Mouse (Mus musculus): ENCODE results near the gene Rora.

Rora gene

DNA sequence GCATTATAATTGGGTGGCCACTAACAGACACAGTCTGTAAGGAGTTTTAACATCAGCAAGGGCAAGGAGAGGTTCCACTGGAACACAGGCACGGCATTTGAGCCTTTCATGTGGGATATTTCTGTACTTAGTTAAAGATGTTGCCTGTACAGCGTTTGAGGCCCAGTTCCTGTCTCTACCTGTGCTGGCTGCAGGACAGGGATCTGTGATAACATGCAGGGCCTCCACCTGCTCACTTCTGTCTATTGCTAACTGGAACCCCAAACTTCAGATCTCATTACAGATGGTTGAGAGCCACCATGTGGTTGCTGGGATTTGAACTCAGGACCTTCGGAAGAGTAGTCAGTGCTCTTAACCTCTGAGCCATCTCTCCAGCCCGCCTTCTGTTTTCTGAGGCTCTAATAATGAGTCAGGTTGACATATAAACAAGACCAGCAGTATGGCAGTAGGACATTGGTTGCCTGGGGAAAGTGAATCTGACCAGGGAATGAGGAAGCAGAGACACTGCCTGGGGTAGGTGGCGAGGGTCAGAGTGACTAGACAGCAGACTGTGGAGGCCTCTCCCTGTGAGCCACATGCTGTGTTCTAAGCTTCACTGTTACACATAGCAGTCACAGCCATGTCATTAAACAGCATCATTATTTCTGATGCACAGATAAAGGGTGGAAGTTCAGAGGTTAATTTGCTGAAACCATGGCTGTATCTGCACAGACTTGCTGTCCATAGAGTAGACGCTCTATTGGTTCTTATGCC lies 333.9 kb downstream of the Rora start:
- Histone ChIP-seq H3K27me3 (ENCODE audit: insufficient read depth, low read length) (no peaks in the 10 kb centered on the region), H3K9me3 (ENCODE audit: low read length) (no peaks in the 10 kb centered on the region), H3K36me3 (ENCODE audit: insufficient read depth, low read length) (no peaks in the 10 kb centered on the region), H3K4me3 (replicated peaks; ENCODE audit: low read length) (no peak overlapping the region), H3K4me1 (replicated peaks; ENCODE audit: low read depth, low read length) (peaks cover 17% of the 10 kb centered on the region)
- TF ChIP-seq POU5F1 (IDR thresholded peaks at IDR 0.05; ENCODE audit: borderline replicate concordance, low read length) (no peak), CTCF (conservative IDR thresholded peaks at IDR 0.05; ENCODE audit: low read length) (no peak), NANOG (IDR thresholded peaks at IDR 0.05; ENCODE audit: borderline replicate concordance, low read length) (no peak)

GRCm38 (mm10) chr9:68988162-68988911 lies 334.8 kb downstream of the Rora start:
- Histone ChIP-seq H3K36me3 (ENCODE audit: insufficient read depth, low read length) (no peaks in the 10 kb centered on the region), H3K4me1 (replicated peaks; ENCODE audit: low read depth, low read length) (peaks cover 17% of the 10 kb centered on the region), H3K4me3 (replicated peaks; ENCODE audit: low read length) (no peak overlapping the region), H3K9me3 (ENCODE audit: low read length) (no peaks in the 10 kb centered on the region), H3K27me3 (ENCODE audit: insufficient read depth, low read length) (no peaks in the 10 kb centered on the region)
- TF ChIP-seq CTCF (conservative IDR thresholded peaks at IDR 0.05; ENCODE audit: low read length): no peak
- TF ChIP-seq NANOG (IDR thresholded peaks at IDR 0.05; ENCODE audit: borderline replicate concordance, low read length): no peak
- no peak for TF ChIP-seq POU5F1 (IDR thresholded peaks at IDR 0.05; ENCODE audit: borderline replicate concordance, low read length)

DNA sequence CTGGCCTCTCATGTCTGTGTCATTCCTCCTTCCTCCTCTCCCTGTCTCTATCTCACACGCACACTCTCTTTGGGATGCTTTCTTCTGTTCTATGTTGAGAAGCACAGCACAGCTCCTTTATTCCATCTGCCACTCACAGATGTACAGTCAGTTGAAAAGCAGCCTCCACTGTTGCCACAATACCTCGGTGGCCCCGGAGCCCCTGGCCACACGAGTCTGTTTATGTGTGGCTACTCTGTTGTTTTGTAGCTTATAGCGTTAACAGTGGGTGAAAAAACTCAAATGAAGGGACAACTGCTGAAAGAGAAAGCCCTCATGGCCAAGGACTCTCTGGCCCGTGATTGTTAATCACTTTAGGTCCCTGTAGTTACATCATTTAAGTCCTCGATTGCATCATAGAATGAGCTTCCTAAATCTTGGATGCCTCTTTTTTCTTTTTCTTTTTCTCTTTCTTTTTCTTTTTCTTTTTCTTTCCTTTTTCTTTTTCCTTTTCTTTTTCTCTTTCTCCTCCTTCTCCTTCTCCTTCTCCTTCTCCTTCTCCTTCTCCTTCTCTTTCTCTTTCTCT lies 336.4 kb downstream of the Rora start:
- Histone ChIP-seq H3K36me3 (ENCODE audit: insufficient read depth, low read length) (no peaks in the 10 kb centered on the region), H3K4me3 (replicated peaks; ENCODE audit: low read length) (no peak overlapping the region), H3K9me3 (ENCODE audit: low read length) (no peaks in the 10 kb centered on the region), H3K27me3 (ENCODE audit: insufficient read depth, low read length) (0 out of 2 replicates have a peak, but pooled peaks cover 3% of the 10 kb centered on the region), H3K4me1 (replicated peaks; ENCODE audit: low read depth, low read length) (peaks cover 16% of the 10 kb centered on the region)
- TF ChIP-seq CTCF (conservative IDR thresholded peaks at IDR 0.05; ENCODE audit: low read length) (no peak), NANOG (IDR thresholded peaks at IDR 0.05; ENCODE audit: borderline replicate concordance, low read length) (no peak), POU5F1 (IDR thresholded peaks at IDR 0.05; ENCODE audit: borderline replicate concordance, low read length) (no peak)

DNA sequence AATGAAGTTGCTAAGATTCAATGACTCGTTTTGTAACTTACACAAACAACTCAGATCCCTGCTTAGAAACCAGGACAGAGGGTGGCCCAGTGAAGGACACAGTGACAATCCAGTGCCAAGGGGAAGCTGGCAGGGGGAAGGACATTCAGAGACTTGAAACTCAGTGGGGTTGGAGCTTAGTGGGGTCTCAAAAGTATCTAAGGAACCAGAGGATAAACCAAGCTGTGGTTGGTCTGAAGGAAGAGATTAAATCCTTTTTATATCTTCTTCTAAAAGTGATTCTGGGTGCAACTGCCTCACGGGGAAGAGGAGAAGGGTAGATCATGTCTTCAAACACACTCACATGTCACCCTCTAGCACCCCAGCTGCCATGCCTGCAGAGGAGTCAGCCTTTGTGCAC lies 340.3 kb downstream of the Rora start:
- peaks cover 6% of the 10 kb centered on the region; the same call in 1 of the 2 replicates for H3K4me1 ChIP-seq (replicated peaks; ENCODE audit: low read depth, low read length)
- H3K27me3 ChIP-seq (ENCODE audit: insufficient read depth, low read length): 0 out of 2 replicates have a peak, but pooled peaks cover 3% of the 10 kb centered on the region
- no peak overlapping the region for H3K4me3 ChIP-seq (replicated peaks; ENCODE audit: low read length)
- no peaks in the 10 kb centered on the region for H3K36me3 ChIP-seq (ENCODE audit: insufficient read depth, low read length)
- H3K9me3 ChIP-seq (ENCODE audit: low read length): peaks cover 7% of the 10 kb centered on the region; the same call in 1 of the 2 replicates
- TF ChIP-seq NANOG (IDR thresholded peaks at IDR 0.05; ENCODE audit: borderline replicate concordance, low read length) (no peak), CTCF (conservative IDR thresholded peaks at IDR 0.05; ENCODE audit: low read length) (no peak), POU5F1 (IDR thresholded peaks at IDR 0.05; ENCODE audit: borderline replicate concordance, low read length) (no peak)

- Histone ChIP-seq H3K36me3 (ENCODE audit: insufficient read depth, low read length) (no peaks in the 10 kb centered on the region), H3K4me3 (replicated peaks; ENCODE audit: low read length) (no peak overlapping the region), H3K27me3 (ENCODE audit: insufficient read depth, low read length) (0 out of 2 replicates have a peak, but pooled peaks cover 3% of the 10 kb centered on the region), H3K9me3 (ENCODE audit: low read length) (peaks cover 7% of the 10 kb centered on the region; the same call in 1 of the 2 replicates), H3K4me1 (replicated peaks; ENCODE audit: low read depth, low read length) (no peaks in the 10 kb centered on the region)
- TF ChIP-seq CTCF (conservative IDR thresholded peaks at IDR 0.05; ENCODE audit: low read length) (no peak), POU5F1 (IDR thresholded peaks at IDR 0.05; ENCODE audit: borderline replicate concordance, low read length) (no peak), NANOG (IDR thresholded peaks at IDR 0.05; ENCODE audit: borderline replicate concordance, low read length) (no peak)
Measured at GRCm38 (mm10) chr9:68998961-68999360, 345.4 kb downstream of the Rora start.

DNA sequence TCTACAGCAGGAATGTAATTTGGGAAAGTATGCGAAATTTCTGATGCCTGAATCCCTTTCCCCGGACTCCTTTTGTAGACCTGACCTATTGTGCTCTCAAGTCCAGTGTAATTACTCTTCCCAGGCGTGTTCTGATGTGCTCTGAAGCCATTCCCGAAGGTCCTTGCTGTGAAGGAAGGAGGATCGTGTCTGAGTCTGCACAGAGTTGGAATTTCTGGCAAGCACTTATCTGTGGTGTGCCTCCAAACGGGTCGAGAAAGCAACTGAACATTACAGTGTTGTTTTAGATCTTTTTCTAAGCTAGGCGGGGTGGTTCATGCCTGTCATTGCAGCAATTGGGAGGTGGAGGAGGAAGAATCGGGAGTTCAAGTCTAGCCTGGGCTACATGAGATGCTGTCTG lies 350.9 kb downstream of the Rora start:
- Histone ChIP-seq H3K36me3 (ENCODE audit: insufficient read depth, low read length) (no peaks in the 10 kb centered on the region), H3K27me3 (ENCODE audit: insufficient read depth, low read length) (no peaks in the 10 kb centered on the region), H3K4me1 (replicated peaks; ENCODE audit: low read depth, low read length) (no peaks in the 10 kb centered on the region), H3K4me3 (replicated peaks; ENCODE audit: low read length) (no peak overlapping the region), H3K9me3 (ENCODE audit: low read length) (no peaks in the 10 kb centered on the region)
- TF ChIP-seq POU5F1 (IDR thresholded peaks at IDR 0.05; ENCODE audit: borderline replicate concordance, low read length) (no peak), NANOG (IDR thresholded peaks at IDR 0.05; ENCODE audit: borderline replicate concordance, low read length) (no peak), CTCF (conservative IDR thresholded peaks at IDR 0.05; ENCODE audit: low read length) (no peak)

GRCm38 (mm10) chr9:69006666-69007065 lies 353.1 kb downstream of the Rora start:
- no peaks in the 10 kb centered on the region for H3K4me1 ChIP-seq (replicated peaks; ENCODE audit: low read depth, low read length)
- H3K4me3 ChIP-seq (replicated peaks; ENCODE audit: low read length): no peak overlapping the region
- TF ChIP-seq NANOG (IDR thresholded peaks at IDR 0.05; ENCODE audit: borderline replicate concordance, low read length): no peak
- no peak for TF ChIP-seq POU5F1 (IDR thresholded peaks at IDR 0.05; ENCODE audit: borderline replicate concordance, low read length)
- TF ChIP-seq CTCF (conservative IDR thresholded peaks at IDR 0.05; ENCODE audit: low read length): no peak

GRCm38 (mm10) chr9:69008706-69009105 lies 355.1 kb downstream of the Rora start:
- H3K36me3 ChIP-seq (ENCODE audit: insufficient read depth, low read length): no peaks in the 10 kb centered on the region
- H3K4me1 ChIP-seq (replicated peaks; ENCODE audit: low read depth, low read length): no peaks in the 10 kb centered on the region
- TF ChIP-seq POU5F1 (IDR thresholded peaks at IDR 0.05; ENCODE audit: borderline replicate concordance, low read length) (no peak), CTCF (conservative IDR thresholded peaks at IDR 0.05; ENCODE audit: low read length) (no peak), NANOG (IDR thresholded peaks at IDR 0.05; ENCODE audit: borderline replicate concordance, low read length) (no peak)
- no peaks in the 10 kb centered on the region for H3K9me3 ChIP-seq (ENCODE audit: low read length)
- no peaks in the 10 kb centered on the region for H3K27me3 ChIP-seq (ENCODE audit: insufficient read depth, low read length)
- H3K4me3 ChIP-seq (replicated peaks; ENCODE audit: low read length): no peak overlapping the region

More at GRCm38 (mm10) chr9:69006666-69007065, 353.1 kb downstream of the Rora start:
- Histone ChIP-seq H3K9me3 (ENCODE audit: low read length) (no peaks in the 10 kb centered on the region), H3K36me3 (ENCODE audit: insufficient read depth, low read length) (no peaks in the 10 kb centered on the region), H3K27me3 (ENCODE audit: insufficient read depth, low read length) (no peaks in the 10 kb centered on the region)

Data from E14TG2a.4 (cell line).